Mouse (Mus musculus) limb, embryonic 15.5 days (tissue): ENCODE measurements around the gene Adarb1. TPM values are rescaled to one million over a fixed set of nuclear protein-coding genes. Genes with fewer than 3 reads are reported as not detected.
A peak's percentile ranks its signal among the peaks of the same experiment; 100 is the strongest.

Source experiments
- ATAC-seq: fragments of 200-750 bp; cut with Nextera tagmentation; 2 replicates; pipeline ENCODE4 v1.8.0; 2017; ENCODE audit warnings: low read depth, moderate TSS enrichment; ENCODE audit not compliant: insufficient number of reproducible peaks, low FRiP score, low TSS enrichment
- H3K27ac ChIP-seq: fragments of 300-500 bp; sonication (generic); 2 replicates; pipeline ENCODE4 v1.5.1; 2015; ENCODE audit warnings: moderate library complexity, mild to moderate bottlenecking, inconsistent platforms
- H3K27me3 ChIP-seq: fragments of 300-500 bp; sonication (generic); 2 replicates; pipeline ENCODE4 v1.6.1; 2015; ENCODE audit warnings: inconsistent platforms
- H3K36me3 ChIP-seq: fragments of 300-500 bp; sonication (generic); 2 replicates; pipeline ENCODE4 v1.6.1; 2015; ENCODE audit warnings: inconsistent platforms
- H3K4me1 ChIP-seq: fragments of 300-500 bp; sonication (generic); 2 replicates; pipeline ENCODE4 v1.6.1; 2015; ENCODE audit warnings: inconsistent platforms
- H3K4me2 ChIP-seq: fragments of 300-500 bp; sonication (generic); 2 replicates; pipeline ENCODE4 v1.6.1; 2015; ENCODE audit warnings: mild to moderate bottlenecking, inconsistent platforms
- H3K4me3 ChIP-seq: fragments of 300-500 bp; sonication (generic); 2 replicates; pipeline ENCODE4 v1.5.1; 2015; ENCODE audit warnings: mild to moderate bottlenecking, inconsistent platforms
- H3K9ac ChIP-seq: fragments of 300-500 bp; sonication (generic); 2 replicates; pipeline ENCODE4 v1.6.1; 2015; ENCODE audit warnings: inconsistent platforms
- H3K9me3 ChIP-seq: fragments of 300-500 bp; sonication (generic); 2 replicates; pipeline ENCODE4 v1.6.1; 2016; ENCODE audit warnings: inconsistent platforms
- WGBS: fragments of 180-500 bp; shearing (Covaris S2); methylation state at CpG from one replicate; pipeline ENCODE4 v1.1.7; 2015; 5-methylcytosine and 5-hydroxymethylcytosine counted together
- polyA plus RNA-seq: library from polyadenylated mRNA; unstranded; fragments of >200 nt; fragmentation: Nextera tagmentation; extraction: Ambion mirVana; gene quantifications from 2 replicates; pipeline ENCODE4 v1.2.1, GENCODE M21; 2015

The Adarb1 gene
- polyA plus RNA-seq, 1 experiment from 2014 or later = 4.8 TPM

DNA sequence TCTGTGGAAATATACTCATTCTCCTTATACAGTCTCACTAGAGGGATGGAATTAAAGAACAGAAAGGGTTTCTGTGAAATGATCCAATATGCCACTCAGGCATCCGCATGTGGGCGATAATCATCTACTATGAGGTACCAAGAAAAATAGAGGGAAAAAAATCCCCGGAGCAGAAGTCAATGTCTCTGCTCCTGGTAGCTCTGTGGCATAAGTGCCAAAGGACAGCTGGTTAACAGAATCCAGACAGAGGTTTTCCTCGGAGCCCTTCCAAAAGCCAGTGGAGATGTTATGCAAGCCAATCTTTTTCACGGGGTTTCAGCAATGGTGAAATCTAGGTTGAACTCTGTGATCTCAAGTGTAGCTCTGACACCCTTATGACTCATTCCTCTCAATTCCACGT is 11.6 kb downstream of the Adarb1 start:
- H3K4me3 ChIP-seq = no peak overlapping the region
- H3K36me3 ChIP-seq = no peaks in the 10 kb centered on the region
- H3K4me1 ChIP-seq = no peaks in the 10 kb centered on the region
- WGBS = 70% methylated on average over 6 of the region's 6 CpGs
- no peak overlapping the region for H3K27ac ChIP-seq
- H3K27me3 ChIP-seq = no peaks in the 10 kb centered on the region
- H3K4me2 ChIP-seq = no peak overlapping the region
- no peak for ATAC-seq
- H3K9ac ChIP-seq = no peak overlapping the region
- no peaks in the 10 kb centered on the region for H3K9me3 ChIP-seq

DNA sequence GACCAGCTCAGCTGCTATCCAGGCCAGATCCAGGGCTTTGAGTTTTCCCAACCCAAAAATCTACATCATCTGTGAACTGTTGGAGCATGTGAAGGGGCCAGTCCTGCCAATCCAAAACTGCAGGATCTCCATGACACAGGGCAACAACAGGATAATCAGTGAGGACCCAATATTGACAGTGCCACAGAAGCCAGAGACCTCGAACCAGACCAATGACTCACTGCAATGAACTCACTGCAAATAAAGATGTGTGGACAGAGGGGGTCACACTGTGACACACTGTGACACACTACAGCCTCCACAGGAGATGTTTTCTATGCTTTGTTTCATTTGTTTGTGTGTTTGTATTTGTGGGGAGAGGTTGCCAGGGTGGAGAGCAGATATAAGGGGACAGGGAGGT is 15.6 kb downstream of the Adarb1 start:
- no peaks in the 10 kb centered on the region for H3K4me1 ChIP-seq
- H3K27ac ChIP-seq = no peak overlapping the region
- no peaks in the 10 kb centered on the region for H3K9me3 ChIP-seq
- no peak for ATAC-seq
- H3K9ac ChIP-seq = no peak overlapping the region
- H3K4me2 ChIP-seq = no peak overlapping the region
- H3K27me3 ChIP-seq = no peaks in the 10 kb centered on the region
- no peak overlapping the region for H3K4me3 ChIP-seq
- WGBS = 69% methylated on average over 1 of the region's 1 CpGs
- no peaks in the 10 kb centered on the region for H3K36me3 ChIP-seq

DNA sequence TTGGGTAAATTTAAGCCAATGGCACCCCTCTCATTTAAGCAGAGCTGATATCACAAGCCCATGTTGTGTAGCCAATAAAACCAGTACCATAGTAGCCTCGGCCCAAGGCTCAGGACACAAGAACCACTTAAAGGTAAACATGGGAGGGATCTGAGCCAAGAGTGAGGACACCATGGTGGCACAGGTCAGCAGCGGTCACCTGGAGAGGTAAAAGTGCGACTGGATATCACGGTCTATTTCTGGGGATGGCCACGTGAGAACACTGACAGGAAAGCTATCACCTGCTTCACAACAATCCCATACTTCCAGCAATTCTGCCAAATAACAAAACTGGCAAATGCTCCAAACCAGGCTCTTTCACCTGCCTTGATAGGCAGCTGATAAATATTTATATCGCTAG is 17.0 kb downstream of the Adarb1 start:
- no peak overlapping the region for H3K4me2 ChIP-seq
- H3K4me3 ChIP-seq = no peak overlapping the region
- ATAC-seq = no peak
- H3K27me3 ChIP-seq = no peaks in the 10 kb centered on the region
- WGBS = 91% methylated on average over 6 of the region's 6 CpGs
- no peak overlapping the region for H3K9ac ChIP-seq
- H3K27ac ChIP-seq = no peak overlapping the region
- no peaks in the 10 kb centered on the region for H3K9me3 ChIP-seq
- H3K36me3 ChIP-seq = no peaks in the 10 kb centered on the region
- no peaks in the 10 kb centered on the region for H3K4me1 ChIP-seq

DNA sequence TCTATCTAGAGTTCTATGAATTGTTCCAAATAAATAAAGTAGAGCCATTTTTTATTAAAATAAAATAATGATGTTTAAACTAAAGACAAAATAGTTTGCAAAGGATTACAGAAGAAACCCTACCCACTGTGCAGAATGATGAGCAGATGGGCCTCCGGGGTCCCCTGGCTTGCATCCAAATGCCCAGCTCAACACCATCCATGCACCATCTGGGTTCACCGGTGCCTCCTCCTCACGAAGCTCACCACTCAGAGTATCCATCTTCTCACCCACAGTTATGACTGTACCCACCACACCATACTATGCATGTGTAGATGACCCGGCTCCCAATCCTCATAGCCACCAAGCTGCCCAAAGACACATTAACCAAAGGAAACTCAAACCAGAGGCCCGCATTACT is 18.1 kb downstream of the Adarb1 start:
- no peaks in the 10 kb centered on the region for H3K9me3 ChIP-seq
- H3K36me3 ChIP-seq = no peaks in the 10 kb centered on the region
- H3K4me1 ChIP-seq = no peaks in the 10 kb centered on the region
- H3K4me2 ChIP-seq = no peak overlapping the region
- H3K27ac ChIP-seq = no peak overlapping the region
- no peak overlapping the region for H3K4me3 ChIP-seq
- no peak for ATAC-seq
- no peaks in the 10 kb centered on the region for H3K27me3 ChIP-seq
- WGBS = 88% methylated on average over 5 of the region's 5 CpGs
- H3K9ac ChIP-seq = no peak overlapping the region

- Histone ChIP-seq H3K9ac (no peak overlapping the region), H3K27me3 (no peaks in the 10 kb centered on the region), H3K4me2 (no peak overlapping the region), H3K27ac (no peak overlapping the region), H3K4me1 (no peaks in the 10 kb centered on the region), H3K4me3 (no peak overlapping the region), H3K9me3 (no peaks in the 10 kb centered on the region), H3K36me3 (no peaks in the 10 kb centered on the region)
- no peak for ATAC-seq
- 49% methylated on average over 3 of the region's 3 CpGs for WGBS
These were observed 20.0 kb downstream of the Adarb1 start for GRCm38 (mm10) chr10:77398082-77398481.

GRCm38 (mm10) chr10:77397056-77397642 is 20.9 kb downstream of the Adarb1 start:
- ATAC-seq = no peak
- Histone ChIP-seq H3K4me2 (no peak overlapping the region), H3K27ac (no peak overlapping the region), H3K9ac (no peak overlapping the region), H3K27me3 (no peaks in the 10 kb centered on the region), H3K9me3 (no peaks in the 10 kb centered on the region), H3K36me3 (no peaks in the 10 kb centered on the region), H3K4me3 (no peak overlapping the region), H3K4me1 (no peaks in the 10 kb centered on the region)
- WGBS = 79% methylated on average over 6 of the region's 6 CpGs

GRCm38 (mm10) chr10:77396015-77396414 is 22.1 kb downstream of the Adarb1 start:
- Histone ChIP-seq H3K9me3 (no peaks in the 10 kb centered on the region), H3K27me3 (no peaks in the 10 kb centered on the region), H3K4me2 (no peak overlapping the region), H3K27ac (no peak overlapping the region), H3K9ac (no peak overlapping the region), H3K4me3 (no peak overlapping the region), H3K4me1 (no peaks in the 10 kb centered on the region), H3K36me3 (no peaks in the 10 kb centered on the region)
- ATAC-seq = no peak
- 78% methylated on average over 1 of the region's 1 CpGs for WGBS

- Histone ChIP-seq H3K27ac (no peak overlapping the region), H3K36me3 (no peaks in the 10 kb centered on the region), H3K4me1 (no peaks in the 10 kb centered on the region), H3K4me3 (no peak overlapping the region), H3K9ac (no peak overlapping the region), H3K9me3 (0 out of 2 replicates have a peak, but pooled peaks cover 3% of the 10 kb centered on the region), H3K4me2 (no peak overlapping the region), H3K27me3 (no peaks in the 10 kb centered on the region)
- 90% methylated on average over 6 of the region's 6 CpGs for WGBS
- no peak for ATAC-seq
These were observed 27.0 kb downstream of the Adarb1 start for GRCm38 (mm10) chr10:77391072-77391471.

DNA sequence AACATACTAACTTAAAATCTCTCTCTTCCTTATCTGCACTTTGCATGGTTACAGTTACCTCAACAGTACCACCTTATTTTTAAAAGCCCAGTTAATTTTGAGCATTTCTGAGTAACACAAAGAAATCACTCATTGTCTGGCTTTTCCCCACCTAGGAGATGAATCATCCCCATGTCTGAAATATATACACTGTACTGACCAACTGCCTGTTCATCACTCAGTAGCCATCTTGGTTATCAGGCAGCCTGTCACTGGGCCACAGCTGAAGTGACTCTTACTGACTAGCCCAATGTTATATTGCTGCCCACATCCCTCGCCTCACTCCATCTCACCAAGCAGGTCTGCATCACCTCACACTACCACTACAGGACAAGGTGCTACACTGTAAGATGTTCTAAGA is 30.5 kb downstream of the Adarb1 start:
- Histone ChIP-seq H3K27me3 (no peaks in the 10 kb centered on the region), H3K4me2 (no peak overlapping the region), H3K27ac (no peak overlapping the region), H3K9ac (no peak overlapping the region), H3K36me3 (no peaks in the 10 kb centered on the region), H3K9me3 (0 out of 2 replicates have a peak, but pooled peaks cover 3% of the 10 kb centered on the region), H3K4me1 (no peaks in the 10 kb centered on the region), H3K4me3 (no peak overlapping the region)
- 89% methylated on average over 1 of the region's 1 CpGs for WGBS
- no peak for ATAC-seq

GRCm38 (mm10) chr10:77385731-77386130 is 32.3 kb downstream of the Adarb1 start:
- Histone ChIP-seq H3K4me1 (no peaks in the 10 kb centered on the region), H3K9ac (no peak overlapping the region), H3K9me3 (0 out of 2 replicates have a peak, but pooled peaks cover 3% of the 10 kb centered on the region), H3K36me3 (no peaks in the 10 kb centered on the region), H3K27ac (no peak overlapping the region), H3K4me3 (no peak overlapping the region), H3K4me2 (no peak overlapping the region), H3K27me3 (no peaks in the 10 kb centered on the region)
- ATAC-seq = no peak
- 78% methylated on average over 4 of the region's 4 CpGs for WGBS

DNA sequence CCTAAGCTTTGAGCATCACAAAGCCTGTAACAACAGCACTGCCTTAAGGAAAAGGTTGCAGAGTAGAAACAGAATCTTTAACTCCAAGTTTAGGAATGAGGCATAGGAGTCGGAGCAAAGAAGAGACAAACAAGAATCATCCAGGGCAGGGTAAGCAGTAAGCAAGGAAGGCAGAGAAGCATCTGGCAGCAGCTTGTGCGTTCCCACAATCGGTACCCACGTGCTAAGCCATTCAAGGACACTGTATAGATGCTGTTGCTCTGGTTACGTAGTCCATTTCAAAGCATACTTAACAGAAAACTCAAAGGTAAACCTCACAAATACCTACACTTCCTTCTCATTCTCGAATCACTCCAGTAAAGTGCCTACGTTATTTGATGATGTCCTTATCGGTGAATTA is 35.0 kb downstream of the Adarb1 start:
- ATAC-seq = no peak
- H3K27ac ChIP-seq = no peak overlapping the region
- H3K27me3 ChIP-seq = no peaks in the 10 kb centered on the region
- no peak overlapping the region for H3K4me3 ChIP-seq
- H3K4me1 ChIP-seq = no peaks in the 10 kb centered on the region
- WGBS = 78% methylated on average over 8 of the region's 8 CpGs
- no peak overlapping the region for H3K4me2 ChIP-seq
- H3K9me3 ChIP-seq = 0 out of 2 replicates have a peak, but pooled peaks cover 3% of the 10 kb centered on the region
- no peak overlapping the region for H3K9ac ChIP-seq
- no peaks in the 10 kb centered on the region for H3K36me3 ChIP-seq

DNA sequence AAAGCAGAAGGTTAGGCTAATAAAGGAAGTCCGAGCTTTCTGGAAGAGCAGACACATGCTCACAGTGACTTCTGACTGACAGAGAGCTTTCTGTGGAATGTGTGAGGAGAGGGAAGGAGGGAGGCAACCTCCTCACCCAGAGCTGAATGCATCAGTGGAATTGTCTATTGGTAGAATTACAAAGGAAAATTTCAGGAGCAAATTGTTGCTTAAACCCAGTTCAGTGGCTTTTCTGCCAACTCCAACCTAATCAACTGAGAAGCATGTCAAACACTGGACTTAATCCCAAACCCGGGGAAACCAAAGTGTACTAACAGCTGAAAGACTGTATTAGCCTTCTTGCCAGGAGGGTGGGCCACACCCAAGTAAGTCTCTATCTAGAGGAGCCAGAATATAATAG is 36.9 kb downstream of the Adarb1 start:
- ATAC-seq = no peak
- Histone ChIP-seq H3K36me3 (no peaks in the 10 kb centered on the region), H3K4me1 (no peaks in the 10 kb centered on the region), H3K4me2 (no peak overlapping the region), H3K27ac (peak overlapping the region; percentile 57), H3K4me3 (no peak overlapping the region), H3K9ac (no peak overlapping the region), H3K9me3 (no peaks in the 10 kb centered on the region), H3K27me3 (no peaks in the 10 kb centered on the region)
- 32% methylated on average over 2 of the region's 2 CpGs for WGBS

GRCm38 (mm10) chr10:77380716-77381115 is 37.4 kb downstream of the Adarb1 start:
- peak overlapping the region; percentile 57 for H3K27ac ChIP-seq
- no peak for ATAC-seq
- no peak overlapping the region for H3K4me3 ChIP-seq

More at GRCm38 (mm10) chr10:77380716-77381115, 37.4 kb downstream of the Adarb1 start:
- no peak overlapping the region for H3K9ac ChIP-seq
- no peaks in the 10 kb centered on the region for H3K36me3 ChIP-seq
- H3K9me3 ChIP-seq = no peaks in the 10 kb centered on the region
- no peaks in the 10 kb centered on the region for H3K4me1 ChIP-seq
- no peaks in the 10 kb centered on the region for H3K27me3 ChIP-seq
- WGBS = 52% methylated on average over 6 of the region's 6 CpGs
- H3K4me2 ChIP-seq = no peak overlapping the region
